Mouse (Mus musculus): Measurements from ENCODE around the gene Olfr1418. TPM values are rescaled to one million over a fixed set of nuclear protein-coding genes. Genes with fewer than 3 reads are reported as not detected.
"Not testable (repeated sequence)": the region's sequence is repeated elsewhere in the genome, so short reads cannot be mapped to it uniquely, and the experiment has no call there.

Olfr1418 gene
- polyA plus RNA-seq (2015; fragmentation: Nextera tagmentation; extraction: Ambion mirVana) = not detected in 2 replicates

DNA sequence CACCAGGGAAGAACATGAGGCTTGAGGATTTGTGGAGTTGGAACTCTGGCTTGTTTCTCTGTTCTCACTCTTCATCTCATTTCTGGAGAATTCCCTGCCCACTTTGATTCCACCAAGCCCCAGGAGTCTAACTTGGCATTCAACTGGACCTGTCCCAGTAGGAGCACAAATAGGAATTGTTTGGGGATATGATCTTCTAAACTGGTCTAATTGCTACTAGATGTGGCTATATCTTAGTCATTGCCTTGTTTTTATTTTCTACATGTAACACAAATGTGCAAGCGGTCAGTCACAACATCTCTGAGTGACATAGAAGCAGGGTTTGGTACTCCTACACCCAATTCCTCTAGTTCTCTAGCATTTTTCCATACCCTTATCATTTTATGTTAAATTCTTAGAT is at the start of gene Olfr1418:
TSS of gene Olfr1418 (minus strand) at position 101 of the 400 bp plus-strand sequence.
- H3K36me3 ChIP-seq = no peaks in the 10 kb centered on the region
- H3K4me1 ChIP-seq (replicated peaks) = no peaks in the 10 kb centered on the region
- no peak within 1 kb of the TSS for H3K4me2 ChIP-seq
- H3K27ac ChIP-seq (replicated peaks) = no peak within 1 kb of the TSS
- H3K27me3 ChIP-seq = no peaks in the 10 kb centered on the region
- H3K9me3 ChIP-seq = no peaks in the 10 kb centered on the region
- ATAC-seq (ENCODE audit: low FRiP score, low read depth) = no peak
- no peak within 1 kb of the TSS for H3K4me3 ChIP-seq
- H3K9ac ChIP-seq = no peak within 1 kb of the TSS
- WGBS = 95% methylated on average over 1 of the region's 1 CpGs

- Histone ChIP-seq H3K27me3 (no peaks in the 10 kb centered on the region), H3K4me1 (replicated peaks) (no peaks in the 10 kb centered on the region), H3K9ac (no peak within 1 kb of the TSS), H3K9me3 (no peaks in the 10 kb centered on the region), H3K27ac (replicated peaks) (no peak within 1 kb of the TSS), H3K36me3 (no peaks in the 10 kb centered on the region), H3K4me3 (no peak within 1 kb of the TSS), H3K4me2 (no peak within 1 kb of the TSS)
- no peak for ATAC-seq (ENCODE audit: low FRiP score, low read depth)
- 48% methylated on average over 1 of the region's 1 CpGs for WGBS
Observed at GRCm38 (mm10) chr19:11886265-11886664, 25.4 kb upstream of the Olfr1418 start, which contains the start of gene Olfr1420. TSS of gene Olfr1420 (plus strand) at chr19:11886565.

DNA sequence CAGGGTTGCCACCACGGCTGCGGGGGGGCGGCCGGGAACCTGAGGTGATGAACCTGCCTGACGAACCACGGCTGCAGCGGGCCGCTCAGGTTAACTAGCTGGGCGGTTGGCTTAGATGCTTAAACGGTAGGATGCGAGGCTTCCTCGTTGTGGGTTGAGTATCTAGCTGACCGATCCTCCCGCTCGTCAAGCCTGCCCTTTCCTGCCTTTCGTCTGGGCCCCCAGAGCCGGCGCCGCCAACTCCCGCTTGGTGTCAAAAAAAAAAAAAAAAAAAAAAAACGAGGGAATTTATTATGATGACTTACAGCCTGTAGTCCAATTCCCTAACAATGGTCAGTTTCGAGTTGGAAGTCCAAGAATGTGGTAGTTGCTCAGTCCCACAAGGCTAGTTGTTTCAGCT is 17.5 kb upstream of the Olfr1418 start:
- H3K27me3 ChIP-seq; H3K9ac ChIP-seq; H3K4me1 ChIP-seq (replicated peaks); H3K36me3 ChIP-seq; H3K27ac ChIP-seq (replicated peaks); ATAC-seq (ENCODE audit: low FRiP score, low read depth); H3K9me3 ChIP-seq; H3K4me3 ChIP-seq: not testable (repeated sequence)
- H3K4me2 ChIP-seq = 0 out of 2 replicates have a peak overlapping the region, but pooled peaks have one; percentile 11
- 60% methylated on average over 22 of the region's 22 CpGs for WGBS

GRCm38 (mm10) chr19:11875006-11875405 is 14.1 kb upstream of the Olfr1418 start, which contains the start of gene Olfr1419:
TSS of gene Olfr1419 (minus strand) at chr19:11875106.
- 63% methylated on average over 1 of the region's 1 CpGs for WGBS
- H3K4me3 ChIP-seq = no peak within 1 kb of the TSS
- H3K9me3 ChIP-seq = no peaks in the 10 kb centered on the region
- no peaks in the 10 kb centered on the region for H3K27me3 ChIP-seq
- H3K9ac ChIP-seq = no peak within 1 kb of the TSS
- no peak within 1 kb of the TSS for H3K4me2 ChIP-seq
- ATAC-seq (ENCODE audit: low FRiP score, low read depth) = no peak
- no peak within 1 kb of the TSS for H3K27ac ChIP-seq (replicated peaks)
- H3K36me3 ChIP-seq = no peaks in the 10 kb centered on the region
- H3K4me1 ChIP-seq (replicated peaks) = no peaks in the 10 kb centered on the region

DNA sequence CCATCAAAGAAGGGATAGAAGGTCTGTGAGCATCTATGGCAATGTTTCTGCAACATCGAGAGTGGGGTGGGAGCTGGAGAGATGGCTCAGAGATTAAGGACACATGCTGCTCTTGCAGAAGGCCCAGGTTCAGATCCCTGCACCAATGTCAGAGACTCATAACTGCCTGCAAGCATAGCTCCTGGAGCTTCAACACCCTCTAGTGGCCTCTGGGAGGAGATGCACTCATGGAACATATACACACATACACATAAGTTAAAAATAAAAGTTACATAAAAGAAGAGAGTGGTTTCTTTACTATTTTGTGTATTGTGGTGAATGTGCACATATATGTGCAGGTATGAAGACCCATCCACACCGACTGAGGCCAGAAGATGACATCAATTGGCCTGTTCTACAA is 7.0 kb upstream of the Olfr1418 start:
- 85% methylated on average over 2 of the region's 2 CpGs for WGBS
- no peaks in the 10 kb centered on the region for H3K27me3 ChIP-seq

DNA sequence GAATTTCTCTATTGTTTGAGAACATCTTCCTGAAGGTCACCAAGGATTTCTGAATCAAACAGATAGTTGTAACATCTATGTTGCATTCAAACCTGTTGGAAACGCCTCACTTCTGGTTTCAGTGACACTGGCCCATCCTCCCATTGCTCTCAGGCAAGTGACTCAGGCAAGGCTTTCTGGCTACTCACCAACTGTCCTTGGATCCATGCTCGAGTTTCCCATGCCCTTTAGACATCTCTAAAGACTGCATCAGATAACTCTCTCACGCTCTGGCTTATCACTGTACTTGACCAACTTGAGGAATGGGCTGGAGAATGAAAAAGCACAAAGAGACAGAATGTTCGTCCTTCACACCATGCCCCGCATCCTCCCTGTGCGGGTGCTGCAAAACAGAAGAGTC is 4.4 kb downstream of the Olfr1418 start:
- Histone ChIP-seq H3K9me3 (no peaks in the 10 kb centered on the region), H3K4me3 (no peak overlapping the region), H3K27ac (replicated peaks) (no peak overlapping the region), H3K4me1 (replicated peaks) (no peaks in the 10 kb centered on the region), H3K9ac (no peak overlapping the region), H3K36me3 (no peaks in the 10 kb centered on the region), H3K4me2 (no peak overlapping the region), H3K27me3 (no peaks in the 10 kb centered on the region)
- WGBS = 80% methylated on average over 6 of the region's 6 CpGs
- no peak for ATAC-seq (ENCODE audit: low FRiP score, low read depth)

More for the DNA sequence above, 7.0 kb upstream of the Olfr1418 start:
- no peak overlapping the region for H3K9ac ChIP-seq
- ATAC-seq (ENCODE audit: low FRiP score, low read depth) = no peak
- no peak overlapping the region for H3K4me3 ChIP-seq
- H3K4me1 ChIP-seq (replicated peaks) = no peaks in the 10 kb centered on the region
- no peaks in the 10 kb centered on the region for H3K36me3 ChIP-seq
- H3K4me2 ChIP-seq = no peak overlapping the region
- no peaks in the 10 kb centered on the region for H3K9me3 ChIP-seq
- no peak overlapping the region for H3K27ac ChIP-seq (replicated peaks)

- no peaks in the 10 kb centered on the region for H3K27me3 ChIP-seq
- WGBS = 91% methylated on average over 2 of the region's 2 CpGs
- no peak overlapping the region for H3K9ac ChIP-seq
- no peak for ATAC-seq (ENCODE audit: low FRiP score, low read depth)
- H3K9me3 ChIP-seq = no peaks in the 10 kb centered on the region
- no peaks in the 10 kb centered on the region for H3K36me3 ChIP-seq
- no peaks in the 10 kb centered on the region for H3K4me1 ChIP-seq (replicated peaks)
- no peak overlapping the region for H3K4me2 ChIP-seq
- no peak overlapping the region for H3K27ac ChIP-seq (replicated peaks)
- H3K4me3 ChIP-seq = no peak overlapping the region
Observed at GRCm38 (mm10) chr19:11854821-11855220, 6.0 kb downstream of the Olfr1418 start.

GRCm38 (mm10) chr19:11852652-11853051 is 8.2 kb downstream of the Olfr1418 start:
- Histone ChIP-seq H3K4me2 (no peak overlapping the region), H3K9me3 (no peaks in the 10 kb centered on the region), H3K9ac (no peak overlapping the region), H3K36me3 (no peaks in the 10 kb centered on the region), H3K27me3 (no peaks in the 10 kb centered on the region), H3K4me3 (no peak overlapping the region), H3K27ac (replicated peaks) (no peak overlapping the region), H3K4me1 (replicated peaks) (no peaks in the 10 kb centered on the region)
- ATAC-seq (ENCODE audit: low FRiP score, low read depth) = no peak
- WGBS = 72% methylated on average over 4 of the region's 4 CpGs

- no peaks in the 10 kb centered on the region for H3K4me1 ChIP-seq (replicated peaks)
- H3K36me3 ChIP-seq = no peaks in the 10 kb centered on the region
- H3K4me3 ChIP-seq = no peak overlapping the region
- ATAC-seq (ENCODE audit: low FRiP score, low read depth) = no peak
- 87% methylated on average over 4 of the region's 4 CpGs for WGBS
- no peaks in the 10 kb centered on the region for H3K27me3 ChIP-seq
- no peak overlapping the region for H3K27ac ChIP-seq (replicated peaks)
- H3K9ac ChIP-seq = no peak overlapping the region
- no peak overlapping the region for H3K4me2 ChIP-seq
- H3K9me3 ChIP-seq = no peaks in the 10 kb centered on the region
Observed at GRCm38 (mm10) chr19:11846333-11846732, 14.5 kb downstream of the Olfr1418 start.

DNA sequence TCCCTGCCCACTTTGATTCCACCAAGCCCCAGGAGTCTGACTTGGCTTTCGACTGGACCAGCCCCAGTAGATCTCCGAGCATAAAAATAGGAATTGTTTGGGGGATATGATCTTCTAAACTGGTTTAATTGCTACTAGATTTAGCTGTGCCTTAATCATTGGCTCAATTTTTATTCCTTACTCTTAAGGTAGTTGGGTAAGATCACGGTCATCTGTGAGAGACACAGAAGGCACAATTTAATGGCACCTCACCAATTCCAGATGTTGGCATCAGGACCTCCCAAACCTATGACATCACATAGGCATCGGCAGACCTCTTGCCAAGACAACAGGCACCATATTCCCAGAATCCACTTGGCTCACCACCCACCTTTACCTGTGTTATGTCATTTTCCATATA is 21.7 kb downstream of the Olfr1418 start, which contains the start of gene Olfr1417:
TSS of gene Olfr1417 (minus strand) at position 101 of the 400 bp plus-strand sequence.
- H3K27ac ChIP-seq (replicated peaks) = no peak within 1 kb of the TSS
- H3K27me3 ChIP-seq = no peaks in the 10 kb centered on the region
- no peak for ATAC-seq (ENCODE audit: low FRiP score, low read depth)
- no peaks in the 10 kb centered on the region for H3K4me1 ChIP-seq (replicated peaks)
- WGBS = 90% methylated on average over 4 of the region's 4 CpGs
- no peak within 1 kb of the TSS for H3K4me2 ChIP-seq
- no peaks in the 10 kb centered on the region for H3K36me3 ChIP-seq
- no peak within 1 kb of the TSS for H3K9ac ChIP-seq
- H3K4me3 ChIP-seq = no peak within 1 kb of the TSS
- no peaks in the 10 kb centered on the region for H3K9me3 ChIP-seq

GRCm38 (mm10) chr19:11823346-11824065 is 37.4 kb downstream of the Olfr1418 start:
- Histone ChIP-seq H3K9me3 (no peaks in the 10 kb centered on the region), H3K9ac (no peak overlapping the region), H3K27me3 (peaks cover 8% of the 10 kb centered on the region; the same call in 1 of the 2 replicates), H3K4me2 (no peak overlapping the region), H3K4me3 (no peak overlapping the region), H3K36me3 (no peaks in the 10 kb centered on the region), H3K4me1 (replicated peaks) (peaks cover 12% of the 10 kb centered on the region), H3K27ac (replicated peaks) (no peak overlapping the region)
- ATAC-seq (ENCODE audit: low FRiP score, low read depth) = no peak
- 31% methylated on average over 4 of the region's 4 CpGs for WGBS

DNA sequence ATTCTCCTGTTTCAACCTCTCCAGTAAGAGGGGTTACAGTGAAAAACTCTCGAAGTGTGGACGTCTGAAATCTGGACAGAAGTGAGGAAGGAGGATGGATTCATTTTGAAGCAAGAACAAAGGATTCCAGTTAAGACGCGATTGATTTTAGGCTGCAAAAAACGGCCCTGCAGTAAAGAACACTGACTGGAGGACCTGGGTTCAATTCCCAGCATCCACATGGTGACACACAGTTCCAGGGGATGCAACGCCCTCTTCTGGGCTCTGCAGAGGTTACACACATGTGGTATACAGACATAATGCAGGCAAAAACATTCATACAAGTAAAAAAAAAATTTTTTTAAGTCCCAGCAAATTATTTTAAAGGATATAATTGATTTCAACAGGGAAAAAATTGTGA is 40.7 kb downstream of the Olfr1418 start:
- peak overlapping the region; percentile 95 for H3K4me2 ChIP-seq
- H3K9me3 ChIP-seq = no peaks in the 10 kb centered on the region
- peaks cover 19% of the 10 kb centered on the region for H3K4me1 ChIP-seq (replicated peaks)
- WGBS = 35% methylated on average over 6 of the region's 6 CpGs
- peaks cover 14% of the 10 kb centered on the region for H3K27me3 ChIP-seq
- ATAC-seq (ENCODE audit: low FRiP score, low read depth) = no peak
- peak overlapping the region; percentile 85 for H3K4me3 ChIP-seq
- no peak overlapping the region for H3K27ac ChIP-seq (replicated peaks)
- no peaks in the 10 kb centered on the region for H3K36me3 ChIP-seq
- H3K9ac ChIP-seq = no peak overlapping the region
